Mouse (Mus musculus): Measurements from ENCODE around the gene Polr2e.
A peak's percentile ranks its signal among the peaks of the same experiment; 100 is the strongest.

- TF ChIP-seq CTCF (IDR thresholded peaks at IDR 0.05; ENCODE audit: low read depth) (0 out of 2 replicates have a peak, but pooled peaks have one; percentile 8), EP300 (IDR thresholded peaks at IDR 0.05; ENCODE audit: low read depth) (no peak)
Measured at GRCm38 (mm10) chr10:80075924-80076323, 36.3 kb upstream of the Polr2e start.

Data from liver, postnatal 0 days (tissue).